Mouse (Mus musculus) lung, postnatal 0 days (tissue): Measurements from ENCODE around the gene Eef2k.
"Not testable (repeated sequence)": the region's sequence is repeated elsewhere in the genome, so short reads cannot be mapped to it uniquely, and the experiment has no call there.

Experiments used
- CTCF ChIP-seq: IDR thresholded peaks from 2 replicates; pipeline ENCODE4 v1.5.1; 2016; ENCODE audit warnings: antibody characterized with exemption, mild to moderate bottlenecking
- EP300 ChIP-seq: IDR thresholded peaks from 2 replicates; pipeline ENCODE4 v1.6.1; 2016; ENCODE audit warnings: antibody characterized with exemption, mild to moderate bottlenecking, control low read depth

GRCm38 (mm10) chr7:120953591-120953990 lies 111.0 kb downstream of the Eef2k start:
- not testable (repeated sequence) for TF ChIP-seq CTCF, EP300
